Mouse (Mus musculus) erythroblast, embryonic 14.5 days (primary cell): ENCODE results near the gene Prl4a1.

ENCODE experiments used
- GATA1 ChIP-seq: IDR thresholded peaks from 2 replicates; pipeline ENCODE4 v1.6.1; 2012; ENCODE audit warnings: low read length, inconsistent platforms, mixed read lengths
- TAL1 ChIP-seq: IDR thresholded peaks from 3 replicates; pipeline ENCODE4 v1.6.1; 2012; ENCODE audit warnings: low read length, inconsistent platforms, mixed read lengths

DNA sequence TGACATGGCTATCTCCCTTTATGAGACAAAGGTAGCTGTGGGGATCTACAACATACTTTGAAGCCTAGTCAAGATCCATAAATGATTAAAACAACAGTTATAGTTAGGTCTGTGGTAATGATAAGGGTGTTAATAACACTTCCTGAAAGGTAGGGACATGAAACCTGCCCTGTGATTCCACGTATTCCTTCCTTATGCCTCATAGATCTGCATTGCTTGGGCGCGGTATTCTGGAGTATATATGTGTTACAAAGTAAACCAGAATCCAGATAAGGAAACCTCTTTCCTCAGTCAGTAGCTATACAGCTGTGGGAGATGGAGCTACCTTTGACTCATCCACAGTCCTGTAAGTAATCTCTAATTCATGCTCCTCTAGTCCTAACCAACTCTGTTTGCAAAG, 53.3 kb downstream of the Prl4a1 start:
- no peak for TF ChIP-seq TAL1
- TF ChIP-seq GATA1: no peak
